Mouse (Mus musculus): ENCODE results near the gene Traip. TPM values are rescaled to one million over a fixed set of nuclear protein-coding genes. Genes with fewer than 3 reads are reported as not detected.

Gene Traip
- polyA plus RNA-seq, 1 experiment from 2014 or later: 21.8 TPM

DNA sequence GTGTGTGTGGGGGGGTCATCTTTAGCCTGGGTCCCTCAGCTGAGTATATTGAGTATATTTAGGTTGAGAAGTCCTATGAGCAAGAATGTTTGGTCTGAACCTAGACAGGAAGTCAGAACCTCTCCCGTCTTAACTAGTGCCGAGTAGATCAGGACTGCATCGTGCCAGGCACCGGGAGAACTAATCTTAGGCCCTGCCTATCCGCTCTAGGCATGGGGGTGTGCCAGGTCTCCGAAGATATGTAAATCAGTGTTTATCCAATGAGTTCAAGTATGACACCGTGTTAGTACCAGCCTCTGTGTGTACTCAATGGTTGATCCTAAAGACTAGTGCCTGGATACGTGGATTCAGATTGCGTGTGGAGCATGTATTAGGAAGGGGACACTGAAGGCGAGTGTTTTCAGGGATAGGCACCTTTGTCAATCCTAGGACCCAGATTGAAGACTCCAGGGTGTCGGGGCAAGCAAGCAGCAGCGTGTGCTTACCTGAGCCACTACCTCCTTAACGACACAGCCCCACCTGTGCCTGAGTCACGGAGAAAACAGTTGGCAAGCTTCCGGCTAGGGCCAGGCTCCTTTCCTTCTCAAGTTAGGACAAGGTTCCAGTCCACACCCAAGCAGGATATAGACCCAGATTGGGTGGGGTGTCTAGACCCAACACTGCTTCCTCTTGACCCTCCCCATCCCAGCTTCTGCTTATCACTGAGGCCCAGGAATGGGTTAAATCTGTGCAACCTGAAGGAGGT lies 39.7 kb upstream of the Traip start:
- 91% methylated on average over 15 of the region's 15 CpGs for WGBS
- no peak overlapping the region for H3K27ac ChIP-seq (ENCODE audit: low read depth, low read length)
- no peak overlapping the region for H3K4me3 ChIP-seq (ENCODE audit: low read depth, low read length)
- H3K36me3 ChIP-seq (ENCODE audit: control insufficient read depth, insufficient read depth, low read length): no peaks in the 10 kb centered on the region
- H3K4me1 ChIP-seq (replicated peaks; ENCODE audit: control insufficient read depth, insufficient read depth, low read length): peaks cover 12% of the 10 kb centered on the region; the same call in 1 of the 2 replicates
- ATAC-seq (ENCODE audit: low FRiP score) (no peak), DNase-seq (ENCODE audit: low spot score) (no peak)
- no peak overlapping the region for H3K9ac ChIP-seq (ENCODE audit: low read depth, low read length)
- H3K9me3 ChIP-seq (ENCODE audit: control insufficient read depth, low read length): no peaks in the 10 kb centered on the region
- H3K27me3 ChIP-seq (ENCODE audit: control insufficient read depth, insufficient read depth, low read length): peaks cover 3% of the 10 kb centered on the region; the same call in 1 of the 2 replicates
- no peak overlapping the region for H3K4me2 ChIP-seq (replicated peaks; ENCODE audit: low read depth, low read length)

DNA sequence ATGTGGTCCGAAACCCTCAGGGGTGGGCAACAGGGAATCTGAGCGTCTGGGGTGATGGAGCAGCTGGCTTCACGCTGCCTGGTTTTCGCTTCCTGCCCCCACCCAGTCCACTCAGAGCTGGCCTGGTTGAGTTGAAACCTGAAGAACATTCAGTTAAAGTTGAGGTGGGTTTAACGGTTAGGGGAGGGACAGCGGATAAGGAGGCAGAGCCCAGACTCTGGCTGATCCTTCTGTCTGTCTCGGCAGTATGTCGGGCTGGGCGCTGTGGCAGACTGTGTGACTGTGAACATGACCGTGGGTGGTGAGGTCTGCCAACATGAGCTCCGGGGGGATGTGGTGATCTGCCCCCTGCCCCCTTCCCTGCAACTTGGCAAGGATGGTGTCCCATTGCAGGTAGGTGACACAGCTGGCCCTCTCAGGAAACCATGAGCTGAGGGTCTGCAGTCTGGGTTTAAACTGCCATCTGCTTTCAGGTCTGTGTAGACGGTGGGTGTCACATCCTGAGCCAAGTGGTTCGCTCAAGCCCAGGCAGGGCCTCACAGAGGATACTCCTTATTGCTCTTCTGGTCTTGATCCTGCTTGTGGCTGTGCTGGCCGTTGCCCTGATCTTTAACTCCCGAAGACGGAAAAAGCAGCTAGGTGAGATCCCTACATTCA lies 35.0 kb upstream of the Traip start:
- DNase-seq (ENCODE audit: low spot score) (no peak), ATAC-seq (ENCODE audit: low FRiP score) (no peak)
- no peaks in the 10 kb centered on the region for H3K36me3 ChIP-seq (ENCODE audit: control insufficient read depth, insufficient read depth, low read length)
- no peak overlapping the region for H3K27ac ChIP-seq (ENCODE audit: low read depth, low read length)
- H3K4me2 ChIP-seq (replicated peaks; ENCODE audit: low read depth, low read length): no peak overlapping the region
- no peak overlapping the region for H3K4me3 ChIP-seq (ENCODE audit: low read depth, low read length)
- H3K27me3 ChIP-seq (ENCODE audit: control insufficient read depth, insufficient read depth, low read length): no peaks in the 10 kb centered on the region
- no peaks in the 10 kb centered on the region for H3K4me1 ChIP-seq (replicated peaks; ENCODE audit: control insufficient read depth, insufficient read depth, low read length)
- H3K9me3 ChIP-seq (ENCODE audit: control insufficient read depth, low read length): no peaks in the 10 kb centered on the region
- H3K9ac ChIP-seq (ENCODE audit: low read depth, low read length): no peak overlapping the region
- 84% methylated on average over 16 of the region's 16 CpGs for WGBS

DNA sequence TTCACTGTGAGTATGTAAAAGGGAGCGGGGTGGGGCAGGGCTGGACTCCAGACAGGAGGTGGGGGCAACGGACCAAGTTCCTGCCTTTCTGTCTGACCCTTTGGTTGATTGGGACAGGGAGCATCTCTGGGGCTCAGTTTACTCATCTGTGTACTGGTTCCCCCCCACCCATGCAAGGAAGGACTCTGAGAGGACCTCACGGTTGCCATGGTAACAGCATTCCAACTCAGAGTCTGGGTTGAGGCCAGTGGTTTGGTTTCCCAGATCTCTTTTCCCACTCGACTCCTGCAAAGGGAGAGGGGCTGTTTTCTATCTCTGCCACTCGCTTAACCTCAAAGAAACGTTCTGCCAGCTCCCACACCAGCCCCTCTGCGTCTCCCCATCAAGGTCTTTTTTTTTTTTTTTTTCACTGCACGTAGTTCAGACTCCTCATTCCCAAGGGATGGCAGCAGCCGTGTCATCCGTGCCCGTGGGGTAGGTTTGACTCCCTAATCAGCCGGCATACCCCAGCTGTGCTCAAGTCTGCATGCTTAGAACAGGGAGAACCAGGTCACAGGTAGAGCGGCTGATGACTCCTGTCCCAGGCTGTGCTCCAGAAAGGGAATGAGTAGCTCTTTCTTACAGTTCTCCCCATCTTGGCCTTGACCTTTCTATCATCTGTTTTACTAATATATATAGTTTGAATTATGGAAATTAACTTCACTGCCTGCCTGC lies 31.9 kb upstream of the Traip start:
- DNase-seq (ENCODE audit: low spot score) (peak; percentile 39), ATAC-seq (ENCODE audit: low FRiP score) (no peak)
- H3K9ac ChIP-seq (ENCODE audit: low read depth, low read length): no peak overlapping the region
- WGBS: 42% methylated on average over 13 of the region's 13 CpGs
- no peak overlapping the region for H3K4me2 ChIP-seq (replicated peaks; ENCODE audit: low read depth, low read length)
- H3K4me1 ChIP-seq (replicated peaks; ENCODE audit: control insufficient read depth, insufficient read depth, low read length): no peaks in the 10 kb centered on the region
- H3K27me3 ChIP-seq (ENCODE audit: control insufficient read depth, insufficient read depth, low read length): no peaks in the 10 kb centered on the region
- H3K4me3 ChIP-seq (ENCODE audit: low read depth, low read length): no peak overlapping the region
- no peaks in the 10 kb centered on the region for H3K9me3 ChIP-seq (ENCODE audit: control insufficient read depth, low read length)
- H3K27ac ChIP-seq (ENCODE audit: low read depth, low read length): no peak overlapping the region
- H3K36me3 ChIP-seq (ENCODE audit: control insufficient read depth, insufficient read depth, low read length): no peaks in the 10 kb centered on the region

DNA sequence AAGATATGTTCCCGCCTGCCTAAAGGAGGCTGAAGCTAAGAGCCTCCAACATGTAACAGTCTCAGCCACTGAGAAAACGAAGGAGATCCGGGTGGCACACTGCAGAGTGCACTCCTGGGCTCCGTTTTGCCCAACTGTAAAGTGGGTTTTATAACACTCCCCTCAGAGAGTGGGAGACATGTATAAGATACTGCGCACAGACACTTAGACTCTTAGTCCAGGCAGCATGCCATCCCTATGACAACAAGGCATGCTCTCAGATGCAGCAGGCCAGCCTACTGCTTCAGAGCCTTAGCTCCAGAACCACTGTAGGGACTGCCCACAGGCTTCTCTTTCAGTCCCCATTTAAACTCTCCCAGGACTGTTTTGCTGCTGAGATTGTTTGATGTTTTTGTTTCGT lies 31.1 kb upstream of the Traip start:
- WGBS: 83% methylated on average over 6 of the region's 6 CpGs
- no peaks in the 10 kb centered on the region for H3K27me3 ChIP-seq (ENCODE audit: control insufficient read depth, insufficient read depth, low read length)
- no peak overlapping the region for H3K4me3 ChIP-seq (ENCODE audit: low read depth, low read length)
- no peak overlapping the region for H3K9ac ChIP-seq (ENCODE audit: low read depth, low read length)
- ATAC-seq (ENCODE audit: low FRiP score): no peak
- no peak for DNase-seq (ENCODE audit: low spot score)
- H3K36me3 ChIP-seq (ENCODE audit: control insufficient read depth, insufficient read depth, low read length): no peaks in the 10 kb centered on the region
- H3K27ac ChIP-seq (ENCODE audit: low read depth, low read length): no peak overlapping the region
- H3K9me3 ChIP-seq (ENCODE audit: control insufficient read depth, low read length): no peaks in the 10 kb centered on the region
- H3K4me2 ChIP-seq (replicated peaks; ENCODE audit: low read depth, low read length): no peak overlapping the region; the same call in 1 of the 2 replicates
- H3K4me1 ChIP-seq (replicated peaks; ENCODE audit: control insufficient read depth, insufficient read depth, low read length): no peaks in the 10 kb centered on the region

DNA sequence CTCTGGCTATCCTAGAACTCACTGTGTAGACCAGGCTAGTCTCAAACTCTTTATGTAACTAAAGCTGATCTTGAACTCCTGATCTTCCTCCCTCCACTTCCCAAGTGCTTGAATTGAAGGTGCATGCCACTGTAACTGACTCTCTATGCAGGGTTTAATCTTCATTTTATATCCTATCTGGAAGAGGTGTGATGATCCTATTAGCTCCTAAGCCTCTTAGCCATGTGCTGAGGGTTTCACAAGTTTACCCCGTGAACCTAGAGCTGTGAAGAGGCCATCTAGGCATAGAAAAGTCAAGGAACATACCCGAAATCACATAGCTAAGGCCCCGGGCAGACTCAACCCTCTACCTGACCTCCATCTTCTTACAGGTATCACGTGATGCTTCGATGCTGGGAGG lies 30.5 kb upstream of the Traip start:
- Histone ChIP-seq H3K27me3 (ENCODE audit: control insufficient read depth, insufficient read depth, low read length) (no peaks in the 10 kb centered on the region), H3K4me1 (replicated peaks; ENCODE audit: control insufficient read depth, insufficient read depth, low read length) (no peaks in the 10 kb centered on the region), H3K27ac (ENCODE audit: low read depth, low read length) (no peak overlapping the region), H3K4me3 (ENCODE audit: low read depth, low read length) (no peak overlapping the region), H3K9ac (ENCODE audit: low read depth, low read length) (no peak overlapping the region), H3K36me3 (ENCODE audit: control insufficient read depth, insufficient read depth, low read length) (no peaks in the 10 kb centered on the region), H3K4me2 (replicated peaks; ENCODE audit: low read depth, low read length) (no peak overlapping the region), H3K9me3 (ENCODE audit: control insufficient read depth, low read length) (no peaks in the 10 kb centered on the region)
- 83% methylated on average over 5 of the region's 5 CpGs for WGBS
- ATAC-seq (ENCODE audit: low FRiP score): no peak
- no peak for DNase-seq (ENCODE audit: low spot score)

DNA sequence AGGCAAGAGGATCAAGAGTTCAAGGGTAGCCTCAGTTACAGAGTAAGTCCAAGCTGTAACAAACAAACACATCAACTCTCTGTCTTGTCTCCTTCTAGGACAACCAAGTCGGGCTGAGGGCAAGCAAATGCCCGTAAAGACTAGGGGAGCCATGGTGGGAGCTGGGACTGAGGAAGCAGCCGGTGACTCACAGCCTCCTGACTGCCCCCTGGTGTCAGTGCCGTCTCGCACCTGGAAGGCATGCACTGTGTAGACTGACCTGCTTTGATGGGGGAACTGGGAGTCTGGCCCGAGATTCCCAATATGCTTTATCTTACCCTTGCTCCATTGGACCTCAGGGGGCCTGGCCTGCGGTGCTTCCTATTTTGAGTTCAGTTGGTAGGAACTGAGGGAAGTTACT lies 26.9 kb upstream of the Traip start:
- DNase-seq (ENCODE audit: low spot score) (peak; percentile 45), ATAC-seq (ENCODE audit: low FRiP score) (no peak)
- WGBS: 36% methylated on average over 7 of the region's 7 CpGs

DNA sequence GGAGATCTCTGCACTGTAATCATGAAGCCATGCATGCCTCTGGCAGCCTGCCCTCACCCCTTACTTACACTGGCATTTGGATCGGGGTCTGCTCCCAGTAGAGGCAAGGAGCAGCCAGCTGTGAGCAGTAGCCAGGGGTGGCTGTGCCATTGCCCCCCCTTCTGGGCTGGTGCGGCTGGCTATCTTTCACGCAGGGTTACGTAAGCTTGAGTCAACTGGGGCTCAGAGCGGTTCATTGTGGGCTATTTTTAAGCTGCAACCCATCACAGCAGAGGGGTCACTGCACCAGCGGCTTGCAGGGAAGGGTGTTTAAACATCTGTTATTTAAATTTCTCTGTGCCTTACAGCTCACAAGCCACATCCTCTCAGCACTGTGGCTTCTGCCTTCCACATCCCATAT lies 26.0 kb upstream of the Traip start:
- no peak overlapping the region for H3K9ac ChIP-seq (ENCODE audit: low read depth, low read length)
- ATAC-seq (ENCODE audit: low FRiP score): no peak
- H3K4me3 ChIP-seq (ENCODE audit: low read depth, low read length): no peak overlapping the region
- H3K36me3 ChIP-seq (ENCODE audit: control insufficient read depth, insufficient read depth, low read length): no peaks in the 10 kb centered on the region
- no peak overlapping the region for H3K27ac ChIP-seq (ENCODE audit: low read depth, low read length)
- H3K27me3 ChIP-seq (ENCODE audit: control insufficient read depth, insufficient read depth, low read length): no peaks in the 10 kb centered on the region
- H3K4me2 ChIP-seq (replicated peaks; ENCODE audit: low read depth, low read length): no peak overlapping the region
- no peaks in the 10 kb centered on the region for H3K4me1 ChIP-seq (replicated peaks; ENCODE audit: control insufficient read depth, insufficient read depth, low read length)
- H3K9me3 ChIP-seq (ENCODE audit: control insufficient read depth, low read length): no peaks in the 10 kb centered on the region
- no peak for DNase-seq (ENCODE audit: low spot score)
- 56% methylated on average over 6 of the region's 6 CpGs for WGBS

More for the DNA sequence above, 26.9 kb upstream of the Traip start:
- H3K4me3 ChIP-seq (ENCODE audit: low read depth, low read length): no peak overlapping the region
- no peaks in the 10 kb centered on the region for H3K4me1 ChIP-seq (replicated peaks; ENCODE audit: control insufficient read depth, insufficient read depth, low read length)
- no peak overlapping the region for H3K4me2 ChIP-seq (replicated peaks; ENCODE audit: low read depth, low read length)
- H3K27me3 ChIP-seq (ENCODE audit: control insufficient read depth, insufficient read depth, low read length): no peaks in the 10 kb centered on the region
- H3K9me3 ChIP-seq (ENCODE audit: control insufficient read depth, low read length): no peaks in the 10 kb centered on the region
- no peak overlapping the region for H3K9ac ChIP-seq (ENCODE audit: low read depth, low read length)
- H3K36me3 ChIP-seq (ENCODE audit: control insufficient read depth, insufficient read depth, low read length): no peaks in the 10 kb centered on the region
- no peak overlapping the region for H3K27ac ChIP-seq (ENCODE audit: low read depth, low read length)

DNA sequence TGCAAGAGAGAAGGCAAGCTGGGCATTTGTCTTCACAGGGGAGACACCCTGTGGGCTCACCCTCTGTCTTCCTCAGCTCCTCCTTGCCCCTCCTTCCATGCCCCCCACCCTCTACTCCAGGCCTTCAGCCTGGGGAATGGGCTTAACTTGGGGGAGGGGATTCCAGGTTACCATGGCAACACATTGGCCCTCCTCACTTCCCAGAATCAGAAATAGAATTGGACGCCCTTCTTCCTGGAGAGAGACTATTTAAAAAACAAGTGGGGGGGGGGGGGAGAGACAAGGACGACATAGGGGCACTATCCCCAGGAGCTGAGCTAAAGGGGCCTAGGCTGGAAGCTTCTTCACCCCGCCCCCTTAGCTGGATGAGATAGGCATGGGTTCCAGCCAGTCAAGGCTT lies 24.7 kb upstream of the Traip start:
- H3K27me3 ChIP-seq (ENCODE audit: control insufficient read depth, insufficient read depth, low read length): no peaks in the 10 kb centered on the region
- H3K4me2 ChIP-seq (replicated peaks; ENCODE audit: low read depth, low read length): no peak overlapping the region
- H3K27ac ChIP-seq (ENCODE audit: low read depth, low read length): no peak overlapping the region
- H3K9me3 ChIP-seq (ENCODE audit: control insufficient read depth, low read length): no peaks in the 10 kb centered on the region
- DNase-seq (ENCODE audit: low spot score) (no peak), ATAC-seq (ENCODE audit: low FRiP score) (no peak)
- no peaks in the 10 kb centered on the region for H3K36me3 ChIP-seq (ENCODE audit: control insufficient read depth, insufficient read depth, low read length)
- H3K4me3 ChIP-seq (ENCODE audit: low read depth, low read length): no peak overlapping the region
- WGBS: 16% methylated on average over 3 of the region's 3 CpGs
- no peaks in the 10 kb centered on the region for H3K4me1 ChIP-seq (replicated peaks; ENCODE audit: control insufficient read depth, insufficient read depth, low read length)
- no peak overlapping the region for H3K9ac ChIP-seq (ENCODE audit: low read depth, low read length)

Measured in hindbrain, embryonic 11.5 days (tissue).